Mouse (Mus musculus): ENCODE measurements at regions not wholly inside any gene's neighbourhood (a gene's known extent, or its start where the extent isn't known, plus 50 kb on each side); places are given as distances from the start of the nearest gene placed in this dataset.

GRCm38 (mm10) chr5:77594719-77595118 is 186.9 kb upstream of the Igfbp7 start:
- DNase-seq = no peak

- DNase-seq = no peak
These were observed 181.4 kb upstream of the Igfbp7 start for GRCm38 (mm10) chr5:77589252-77589651.

- no peak for DNase-seq
These were observed 173.9 kb upstream of the Igfbp7 start for GRCm38 (mm10) chr5:77581702-77582101.

GRCm38 (mm10) chr5:77581106-77581638 is 173.3 kb upstream of the Igfbp7 start:
- no peak for DNase-seq

- no peak for DNase-seq
These were observed 172.2 kb upstream of the Igfbp7 start for GRCm38 (mm10) chr5:77579826-77580745.

GRCm38 (mm10) chr5:77576881-77577280 is 169.0 kb upstream of the Igfbp7 start:
- DNase-seq = no peak

GRCm38 (mm10) chr5:77575780-77576179 is 167.9 kb upstream of the Igfbp7 start:
- no peak for DNase-seq

GRCm38 (mm10) chr5:77570364-77570763 is 162.5 kb upstream of the Igfbp7 start:
- no peak for DNase-seq

GRCm38 (mm10) chr5:77568121-77568520 is 160.3 kb upstream of the Igfbp7 start:
- DNase-seq = no peak

GRCm38 (mm10) chr5:77552580-77552979 is 144.7 kb upstream of the Igfbp7 start:
- DNase-seq = no peak

GRCm38 (mm10) chr5:77552081-77552480 is 144.2 kb upstream of the Igfbp7 start:
- no peak for DNase-seq

- DNase-seq = no peak
These were observed 138.3 kb upstream of the Igfbp7 start for GRCm38 (mm10) chr5:77546001-77546620.

- DNase-seq = no peak
These were observed 124.6 kb upstream of the Igfbp7 start for GRCm38 (mm10) chr5:77532261-77533015.

- DNase-seq = no peak
These were observed 122.5 kb upstream of the Igfbp7 start for GRCm38 (mm10) chr5:77530376-77530775.

- no peak for DNase-seq
These were observed 109.4 kb upstream of the Igfbp7 start for GRCm38 (mm10) chr5:77517252-77517651.

- no peak for DNase-seq
These were observed 107.6 kb upstream of the Igfbp7 start for GRCm38 (mm10) chr5:77515448-77515847.

GRCm38 (mm10) chr5:77502684-77503083 is 94.8 kb upstream of the Igfbp7 start:
- no peak for DNase-seq

- DNase-seq = no peak
These were observed 92.2 kb upstream of the Igfbp7 start for GRCm38 (mm10) chr5:77499949-77500460.

- no peak for DNase-seq
These were observed 86.8 kb upstream of the Igfbp7 start for GRCm38 (mm10) chr5:77494601-77495000.

GRCm38 (mm10) chr5:77488969-77489368 is 81.1 kb upstream of the Igfbp7 start:
- DNase-seq = no peak

GRCm38 (mm10) chr5:77487837-77488827 is 80.3 kb upstream of the Igfbp7 start:
- no peak for DNase-seq
